Mouse (Mus musculus) cerebellum, adult 2 months (tissue): ENCODE results near the gene Lrba.

Experiments
- CTCF ChIP-seq: fragments of 200-500 bp; IDR thresholded peaks from 2 replicates; pipeline ENCODE4 v1.5.1; 2011; ENCODE audit warnings: low read depth, mild to moderate bottlenecking, control low read depth, low read length, moderate library complexity, borderline replicate concordance; ENCODE audit not compliant: insufficient read depth
- POLR2A ChIP-seq: fragments of 200-500 bp; IDR thresholded peaks from 2 replicates; pipeline ENCODE4 v1.6.1; 2011; ENCODE audit warnings: low read length, control low read depth, borderline replicate concordance; ENCODE audit not compliant: insufficient read depth

- TF ChIP-seq CTCF = no peak
- no peak for TF ChIP-seq POLR2A
Observed at GRCm38 (mm10) chr3:86308833-86309232, 84.4 kb downstream of the Lrba start.
